Mouse (Mus musculus): ENCODE data around the gene Rhobtb1.

Rhobtb1 gene

GRCm38 (mm10) chr10:69163216-69163615 is 12.0 kb downstream of the Rhobtb1 start:
- no peak for DNase-seq (ENCODE audit: low read depth, low spot score)

- peak; percentile 49 for DNase-seq (ENCODE audit: low read depth, low spot score)
These were observed 13.9 kb downstream of the Rhobtb1 start for GRCm38 (mm10) chr10:69165125-69165524.

GRCm38 (mm10) chr10:69165847-69166246 is 14.6 kb downstream of the Rhobtb1 start:
- no peak for DNase-seq (ENCODE audit: low read depth, low spot score)

- no peak for DNase-seq (ENCODE audit: low read depth, low spot score)
These were observed 15.3 kb downstream of the Rhobtb1 start for GRCm38 (mm10) chr10:69166514-69166913.

- no peak for DNase-seq (ENCODE audit: low read depth, low spot score)
These were observed 21.2 kb downstream of the Rhobtb1 start for GRCm38 (mm10) chr10:69172412-69172811.

- no peak for DNase-seq (ENCODE audit: low read depth, low spot score)
These were observed 24.9 kb downstream of the Rhobtb1 start for GRCm38 (mm10) chr10:69176116-69176515.

- no peak for DNase-seq (ENCODE audit: low read depth, low spot score)
These were observed 28.1 kb downstream of the Rhobtb1 start for GRCm38 (mm10) chr10:69179341-69179740.

- no peak for DNase-seq (ENCODE audit: low read depth, low spot score)
These were observed 29.8 kb downstream of the Rhobtb1 start for GRCm38 (mm10) chr10:69180997-69181396.

GRCm38 (mm10) chr10:69184903-69185302 is 33.7 kb downstream of the Rhobtb1 start:
- no peak for DNase-seq (ENCODE audit: low read depth, low spot score)

GRCm38 (mm10) chr10:69185431-69185830 is 34.2 kb downstream of the Rhobtb1 start:
- no peak for DNase-seq (ENCODE audit: low read depth, low spot score)

GRCm38 (mm10) chr10:69185894-69186893 is 35.0 kb downstream of the Rhobtb1 start:
- peak; percentile 84 for DNase-seq (ENCODE audit: low read depth, low spot score)

GRCm38 (mm10) chr10:69187773-69188443 is 36.7 kb downstream of the Rhobtb1 start:
- no peak for DNase-seq (ENCODE audit: low read depth, low spot score)

- DNase-seq (ENCODE audit: low read depth, low spot score) = no peak
These were observed 39.4 kb downstream of the Rhobtb1 start for GRCm38 (mm10) chr10:69190434-69191160.

GRCm38 (mm10) chr10:69192266-69192665 is 41.0 kb downstream of the Rhobtb1 start:
- no peak for DNase-seq (ENCODE audit: low read depth, low spot score)

GRCm38 (mm10) chr10:69193721-69194120 is 42.5 kb downstream of the Rhobtb1 start:
- DNase-seq (ENCODE audit: low read depth, low spot score) = no peak

- no peak for DNase-seq (ENCODE audit: low read depth, low spot score)
These were observed 53.6 kb downstream of the Rhobtb1 start for GRCm38 (mm10) chr10:69204677-69205400.

- no peak for DNase-seq (ENCODE audit: low read depth, low spot score)
These were observed 54.8 kb downstream of the Rhobtb1 start for GRCm38 (mm10) chr10:69206081-69206480.

- no peak for DNase-seq (ENCODE audit: low read depth, low spot score)
These were observed 56.2 kb downstream of the Rhobtb1 start for GRCm38 (mm10) chr10:69207481-69207880.

GRCm38 (mm10) chr10:69207981-69208630 is 56.9 kb downstream of the Rhobtb1 start:
- no peak for DNase-seq (ENCODE audit: low read depth, low spot score)

- DNase-seq (ENCODE audit: low read depth, low spot score) = no peak
These were observed 57.5 kb downstream of the Rhobtb1 start for GRCm38 (mm10) chr10:69208705-69209104.

- no peak for DNase-seq (ENCODE audit: low read depth, low spot score)
These were observed 58.8 kb downstream of the Rhobtb1 start for GRCm38 (mm10) chr10:69210006-69210405.
